Mouse (Mus musculus): ENCODE results near the gene Dcst1. TPM values are rescaled to one million over a fixed set of nuclear protein-coding genes. Genes with fewer than 3 reads are reported as not detected.

The Dcst1 gene
- total RNA-seq (2021) = not detected
- long read RNA-seq, experiment 1 = 0 reads
- long read RNA-seq, experiment 2 = 0 reads

- no peak within 1 kb of the TSS for H3K27ac ChIP-seq
- H3K4me3 ChIP-seq = no peak within 1 kb of the TSS
- no peak for DNase-seq (ENCODE audit: low spot score in 2 of 2)
- no peak for TF ChIP-seq CTCF (conservative IDR thresholded peaks at IDR 0.05)
Observed at GRCm38 (mm10) chr3:89365153-89365485, at the start of gene Dcst1. TSS of gene Dcst1 (minus strand) at chr3:89365253.

GRCm38 (mm10) chr3:89411490-89412393 lies 46.7 kb upstream of the Dcst1 start, which contains the start of gene Flad1:
TSS of gene Flad1 (minus strand) at chr3:89411870.
- TF ChIP-seq CTCF (conservative IDR thresholded peaks at IDR 0.05) = no peak
- peak within 1 kb of the TSS; percentile 56 for H3K4me3 ChIP-seq
- DNase-seq (ENCODE audit: low spot score in 2 of 2) = peak; percentile 99
- H3K27ac ChIP-seq = peak within 1 kb of the TSS; percentile 89

- no peak for TF ChIP-seq CTCF (conservative IDR thresholded peaks at IDR 0.05)
- peak overlapping the region; percentile 56 for H3K4me3 ChIP-seq
- no peak for DNase-seq (ENCODE audit: low spot score in 2 of 2)
- H3K27ac ChIP-seq = no peak overlapping the region
Observed at GRCm38 (mm10) chr3:89410864-89411263, 45.8 kb upstream of the Dcst1 start.

- no peak for DNase-seq (ENCODE audit: low spot score in 2 of 2)
- TF ChIP-seq CTCF (conservative IDR thresholded peaks at IDR 0.05) = no peak
- H3K27ac ChIP-seq = no peak overlapping the region
- no peak overlapping the region for H3K4me3 ChIP-seq
Observed at GRCm38 (mm10) chr3:89409701-89410100, 44.6 kb upstream of the Dcst1 start.

- no peak for TF ChIP-seq CTCF (conservative IDR thresholded peaks at IDR 0.05)
- DNase-seq (ENCODE audit: low spot score in 2 of 2) = no peak
Observed at GRCm38 (mm10) chr3:89408448-89408847, 43.4 kb upstream of the Dcst1 start.

DNA sequence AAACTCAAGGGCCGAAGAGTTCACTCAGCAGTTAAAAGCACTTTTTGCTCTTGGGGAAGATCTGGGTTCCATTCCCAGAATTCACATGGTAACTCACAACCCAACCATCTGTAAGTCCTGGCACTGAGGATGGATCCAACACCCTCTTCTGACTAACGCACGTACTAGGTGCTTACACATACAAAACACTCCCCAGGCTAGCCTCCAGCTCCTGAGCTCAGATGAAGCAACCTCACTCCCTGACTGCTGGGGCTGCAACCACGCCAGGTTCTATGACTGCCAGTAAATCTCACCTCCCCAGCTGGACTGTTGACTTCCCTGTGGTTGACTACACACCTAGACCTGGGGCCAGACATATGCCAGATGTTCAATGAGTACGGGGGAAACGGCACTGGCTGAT lies 41.8 kb upstream of the Dcst1 start:
- no peak for TF ChIP-seq CTCF (conservative IDR thresholded peaks at IDR 0.05)
- DNase-seq (ENCODE audit: low spot score in 2 of 2) = no peak
- Histone ChIP-seq H3K4me3 (no peak overlapping the region), H3K27ac (peak overlapping the region; percentile 14; the same call in 1 of the 2 replicates)

More at GRCm38 (mm10) chr3:89408448-89408847, 43.4 kb upstream of the Dcst1 start:
- H3K4me3 ChIP-seq = no peak overlapping the region
- no peak overlapping the region for H3K27ac ChIP-seq

DNA sequence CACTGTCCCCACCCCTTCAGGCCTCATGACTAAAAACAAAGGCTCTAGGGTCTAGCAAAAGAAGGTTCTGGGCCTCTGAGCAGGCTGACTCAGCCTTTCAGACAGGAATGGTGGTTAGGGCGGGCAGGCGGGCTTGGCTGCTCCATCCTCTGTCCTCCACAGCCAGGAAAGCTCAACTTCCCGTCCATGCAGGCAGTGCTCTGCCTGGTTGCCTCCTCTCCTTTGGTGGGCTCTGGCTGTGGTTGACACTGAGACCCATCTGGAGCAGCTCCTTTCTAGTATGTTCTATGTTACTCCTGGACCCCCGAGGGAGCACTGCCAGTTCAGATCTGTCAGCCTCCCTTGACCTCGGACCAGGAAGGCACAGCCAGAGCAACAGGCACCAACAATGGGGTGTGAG lies 37.6 kb upstream of the Dcst1 start, which contains the start of gene Lenep:
Lenep (minus strand) TSS at position 101 of the 400 bp plus-strand sequence.
- H3K4me3 ChIP-seq = no peak within 1 kb of the TSS
- DNase-seq (ENCODE audit: low spot score in 2 of 2) = no peak
- TF ChIP-seq CTCF (conservative IDR thresholded peaks at IDR 0.05) = no peak
- H3K27ac ChIP-seq = no peak within 1 kb of the TSS

DNA sequence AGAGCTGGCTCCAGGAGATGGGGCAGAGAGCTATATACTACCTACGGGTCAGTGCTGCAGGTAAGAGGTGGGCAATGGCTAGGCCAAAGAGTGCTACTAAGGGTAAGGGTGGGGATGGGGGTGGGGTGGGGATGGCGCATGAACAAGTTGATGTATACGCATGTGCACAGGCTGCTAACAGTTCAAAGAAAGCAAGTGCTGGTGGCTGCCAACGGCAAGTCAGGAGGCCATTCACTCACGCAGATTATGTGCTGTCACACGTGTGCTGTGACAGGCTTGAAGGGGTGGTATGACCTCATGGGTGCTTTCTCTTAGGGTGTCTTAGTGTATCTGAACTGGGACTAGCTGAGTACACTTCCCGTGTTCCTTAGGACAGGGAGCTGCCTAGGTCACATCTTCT lies 36.3 kb upstream of the Dcst1 start:
- DNase-seq (ENCODE audit: low spot score in 2 of 2) = no peak
- no peak for TF ChIP-seq CTCF (conservative IDR thresholded peaks at IDR 0.05)
- Histone ChIP-seq H3K27ac (no peak overlapping the region), H3K4me3 (no peak overlapping the region)

- no peak for TF ChIP-seq CTCF (conservative IDR thresholded peaks at IDR 0.05)
- no peak for DNase-seq (ENCODE audit: low spot score in 2 of 2)
- Histone ChIP-seq H3K4me3 (peak overlapping the region; percentile 70), H3K27ac (0 out of 2 replicates have a peak overlapping the region, but pooled peaks have one; percentile 19)
Observed at GRCm38 (mm10) chr3:89396654-89397005, 31.6 kb upstream of the Dcst1 start.

DNA sequence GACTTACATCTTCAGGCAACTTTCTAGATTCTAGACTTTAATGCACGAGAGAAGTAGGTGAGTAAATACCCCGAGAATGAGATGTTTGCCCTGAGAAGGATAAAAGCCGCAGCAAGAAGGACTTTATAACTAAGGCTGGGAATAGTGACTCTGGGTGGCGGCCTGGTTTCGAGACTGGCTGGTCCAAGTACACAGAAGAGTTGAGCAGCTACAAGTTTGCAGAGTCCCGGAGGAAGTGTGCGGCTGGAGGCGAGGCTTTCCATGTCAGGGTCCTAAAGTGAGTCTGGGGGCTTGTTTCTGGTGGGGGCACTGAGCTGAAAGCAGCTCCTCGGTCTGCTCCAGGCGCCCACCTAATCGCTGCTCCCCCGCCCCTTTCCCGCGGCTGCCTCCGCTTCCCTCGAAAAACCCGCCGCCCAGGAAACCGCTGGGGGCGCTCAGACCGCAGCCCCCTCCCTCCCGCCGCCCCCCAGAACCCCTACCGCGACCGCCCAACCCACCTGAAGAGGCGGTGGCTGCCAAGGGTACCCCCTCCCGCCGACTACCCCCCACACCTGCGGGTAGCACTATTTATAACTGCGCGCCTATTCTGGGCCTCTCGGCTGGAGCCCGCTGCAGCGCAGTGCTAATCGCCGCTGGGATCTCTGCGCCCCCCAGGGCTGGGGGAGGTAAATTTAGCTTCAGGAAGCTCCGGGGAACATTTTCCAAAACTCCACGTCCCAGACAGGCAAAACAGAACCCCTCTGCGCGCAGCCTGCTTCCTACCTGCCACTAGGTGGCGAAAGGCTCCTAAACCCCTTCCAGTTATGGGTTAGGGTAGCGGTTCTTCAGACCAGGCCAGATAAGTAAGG lies 31.0 kb upstream of the Dcst1 start:
- peak overlapping the region; percentile 70 for H3K4me3 ChIP-seq
- TF ChIP-seq CTCF (conservative IDR thresholded peaks at IDR 0.05) = peak; percentile 88
- peak overlapping the region; percentile 19; the same call in 1 of the 2 replicates for H3K27ac ChIP-seq
- DNase-seq (ENCODE audit: low spot score in 2 of 2) = peak in 1 of 2 experiments; percentile 44

DNA sequence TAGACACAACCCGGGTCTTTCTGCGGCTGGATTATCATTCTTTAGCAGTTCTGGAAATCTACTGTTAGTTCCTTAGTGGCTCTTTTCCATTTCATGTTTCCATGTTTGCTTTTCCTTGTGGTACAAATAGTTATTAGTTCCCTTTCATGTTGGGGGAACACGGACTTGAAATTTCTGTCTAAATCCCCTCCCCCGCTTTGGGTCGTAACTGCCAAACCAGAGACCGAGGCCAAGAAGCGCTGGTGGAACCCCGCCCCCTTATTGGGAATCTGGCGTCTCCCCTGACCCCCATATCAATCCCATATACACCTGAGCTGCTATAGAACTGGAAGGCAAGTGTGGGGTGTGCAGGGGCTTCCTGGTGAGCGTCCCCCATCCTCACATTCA lies 30.4 kb upstream of the Dcst1 start:
- peak overlapping the region; percentile 94 for H3K27ac ChIP-seq

GRCm38 (mm10) chr3:89394894-89395256 lies 29.8 kb upstream of the Dcst1 start:
- TF ChIP-seq CTCF (conservative IDR thresholded peaks at IDR 0.05) = no peak
- peak overlapping the region; percentile 70 for H3K4me3 ChIP-seq
- H3K27ac ChIP-seq = peak overlapping the region; percentile 94
- peak; percentile 40 to 55 for DNase-seq (ENCODE audit: low spot score in 2 of 2)

More for the DNA sequence above, 30.4 kb upstream of the Dcst1 start:
- DNase-seq (ENCODE audit: low spot score in 2 of 2) = no peak
- H3K4me3 ChIP-seq = peak overlapping the region; percentile 70
- no peak for TF ChIP-seq CTCF (conservative IDR thresholded peaks at IDR 0.05)
